Mouse (Mus musculus) midbrain, embryonic 11.5 days (tissue): ENCODE measurements around the gene Tmc4. TPM values are rescaled to one million over a fixed set of nuclear protein-coding genes. Genes with fewer than 3 reads are reported as not detected.

Experiments
- ATAC-seq: fragments of 200-750 bp; cut with Nextera tagmentation; 2 replicates; pipeline ENCODE4 v1.8.0; 2017; ENCODE audit warnings: moderate TSS enrichment, moderate library complexity; ENCODE audit not compliant: low FRiP score
- DNase-seq: peaks from one replicate; pipeline ENCODE4 v3.0.0; 2015; ENCODE audit warnings: low spot score; ENCODE audit errors: missing footprints
- H3K27ac ChIP-seq: fragments of 300-500 bp; sonication (generic); 2 replicates; pipeline ENCODE4 v1.5.1; 2014; ENCODE audit warnings: low read depth, low read length
- H3K27me3 ChIP-seq: fragments of 300-500 bp; sonication (generic); 2 replicates; pipeline ENCODE4 v1.6.1; 2014; ENCODE audit warnings: mild to moderate bottlenecking, low read length, moderate library complexity, mixed read lengths; ENCODE audit not compliant: control insufficient read depth, insufficient read depth
- H3K36me3 ChIP-seq: fragments of 300-500 bp; sonication (generic); 2 replicates; pipeline ENCODE4 v1.6.1; 2014; ENCODE audit warnings: mild to moderate bottlenecking, low read length, moderate library complexity, mixed read lengths; ENCODE audit not compliant: control insufficient read depth, insufficient read depth
- H3K4me1 ChIP-seq: fragments of 300-500 bp; sonication (generic); 2 replicates; pipeline ENCODE4 v1.6.1; 2014; ENCODE audit warnings: low read length; ENCODE audit not compliant: control insufficient read depth, insufficient read depth
- H3K4me2 ChIP-seq: fragments of 300-500 bp; sonication (generic); 2 replicates; pipeline ENCODE4 v1.6.1; 2014; ENCODE audit warnings: mild to moderate bottlenecking, moderate library complexity
- H3K4me3 ChIP-seq: fragments of 300-500 bp; sonication (generic); 2 replicates; pipeline ENCODE4 v1.5.1; 2014; ENCODE audit warnings: low read depth, low read length
- H3K9ac ChIP-seq: fragments of 300-500 bp; sonication (generic); 2 replicates; pipeline ENCODE4 v1.6.1; 2014; ENCODE audit warnings: low read length
- H3K9me3 ChIP-seq: fragments of 300-500 bp; sonication (generic); 2 replicates; pipeline ENCODE4 v1.6.1; 2016; ENCODE audit warnings: low read length; ENCODE audit not compliant: control insufficient read depth
- WGBS: fragments of 180-500 bp; shearing (Covaris S2); extraction: QIAGEN DNeasy Blood & Tissue Kit; methylation state at CpG from one replicate; pipeline ENCODE4 v1.1.7; 2014; 5-methylcytosine and 5-hydroxymethylcytosine counted together
- polyA plus RNA-seq: library from polyadenylated mRNA; unstranded; fragments of >200 nt; fragmentation: Nextera tagmentation; extraction: Ambion mirVana; gene quantifications from 2 replicates; pipeline ENCODE4 v1.2.1, GENCODE M21; 2014

Gene Tmc4
- polyA plus RNA-seq, 1 experiment from 2014 or later, result 2.4 TPM

- H3K9ac ChIP-seq, result peak overlapping the region; percentile 83
- peaks cover 14% of the 10 kb centered on the region for H3K4me1 ChIP-seq
- H3K4me2 ChIP-seq, result peak overlapping the region; percentile 94
- H3K27me3 ChIP-seq, result no peaks in the 10 kb centered on the region
- ATAC-seq, result peak; percentile 47
- H3K4me3 ChIP-seq, result peak overlapping the region; percentile 72
- peak; percentile 97 for DNase-seq
- WGBS, result under 1% methylated on average over 51 of the region's 55 CpGs
- peaks cover 3% of the 10 kb centered on the region for H3K36me3 ChIP-seq
- no peaks in the 10 kb centered on the region for H3K9me3 ChIP-seq
- peak overlapping the region; percentile 85 for H3K27ac ChIP-seq
Observed at GRCm38 (mm10) chr7:3694076-3694948, 17.0 kb upstream of the Tmc4 start.

GRCm38 (mm10) chr7:3693809-3694075 is 16.4 kb upstream of the Tmc4 start:
- DNase-seq (no peak), ATAC-seq (no peak)
- Histone ChIP-seq H3K4me3 (peak overlapping the region; percentile 72), H3K4me1 (peaks cover 14% of the 10 kb centered on the region), H3K27ac (peak overlapping the region; percentile 85), H3K4me2 (peak overlapping the region; percentile 94), H3K9me3 (no peaks in the 10 kb centered on the region), H3K36me3 (peaks cover 3% of the 10 kb centered on the region), H3K9ac (peak overlapping the region; percentile 83), H3K27me3 (no peaks in the 10 kb centered on the region)
- WGBS, result under 1% methylated on average over 18 of the region's 18 CpGs

GRCm38 (mm10) chr7:3692987-3693808 is 15.8 kb upstream of the Tmc4 start, which contains the start of gene Mboat7:
Gene Mboat7, minus strand, starts transcription at chr7:3693523.
- H3K27ac ChIP-seq, result peak within 1 kb of the TSS; percentile 85
- H3K36me3 ChIP-seq, result peaks cover 3% of the 10 kb centered on the region
- H3K27me3 ChIP-seq, result no peaks in the 10 kb centered on the region
- peaks cover 14% of the 10 kb centered on the region for H3K4me1 ChIP-seq
- peak; percentile 92 for ATAC-seq
- H3K4me3 ChIP-seq, result peak within 1 kb of the TSS; percentile 72
- H3K4me2 ChIP-seq, result peak within 1 kb of the TSS; percentile 94
- DNase-seq, result peak; percentile 100
- under 1% methylated on average over 55 of the region's 55 CpGs for WGBS
- no peaks in the 10 kb centered on the region for H3K9me3 ChIP-seq
- H3K9ac ChIP-seq, result peak within 1 kb of the TSS; percentile 83

- no peaks in the 10 kb centered on the region for H3K9me3 ChIP-seq
- H3K4me1 ChIP-seq, result peaks cover 14% of the 10 kb centered on the region
- DNase-seq, result peak; percentile 92
- H3K9ac ChIP-seq, result peak within 1 kb of the TSS; percentile 83
- H3K36me3 ChIP-seq, result no peaks in the 10 kb centered on the region; the same call in 1 of the 2 replicates
- WGBS, result under 1% methylated on average over 49 of the region's 49 CpGs
- H3K27me3 ChIP-seq, result no peaks in the 10 kb centered on the region
- peak within 1 kb of the TSS; percentile 72 for H3K4me3 ChIP-seq
- H3K27ac ChIP-seq, result peak within 1 kb of the TSS; percentile 85
- ATAC-seq, result no peak; the same call in 1 of the 2 replicates
- H3K4me2 ChIP-seq, result peak within 1 kb of the TSS; percentile 94
Observed at GRCm38 (mm10) chr7:3692382-3692986, 15.1 kb upstream of the Tmc4 start, which contains the start of gene Tsen34. Gene Tsen34, plus strand, starts transcription at chr7:3692863.

- H3K4me2 ChIP-seq, result peak overlapping the region; percentile 94
- peak overlapping the region; percentile 72 for H3K4me3 ChIP-seq
- DNase-seq (no peak), ATAC-seq (no peak)
- H3K36me3 ChIP-seq, result no peaks in the 10 kb centered on the region; the same call in 1 of the 2 replicates
- no peaks in the 10 kb centered on the region for H3K9me3 ChIP-seq
- no peaks in the 10 kb centered on the region for H3K27me3 ChIP-seq
- H3K9ac ChIP-seq, result peak overlapping the region; percentile 83
- H3K4me1 ChIP-seq, result peaks cover 14% of the 10 kb centered on the region
- WGBS, result 46% methylated on average over 3 of the region's 3 CpGs
- H3K27ac ChIP-seq, result no peak overlapping the region
Observed at GRCm38 (mm10) chr7:3691919-3692318, 14.6 kb upstream of the Tmc4 start.

- DNase-seq (no peak), ATAC-seq (no peak)
- Histone ChIP-seq H3K27me3 (no peaks in the 10 kb centered on the region), H3K4me3 (no peak overlapping the region), H3K27ac (no peak overlapping the region), H3K9me3 (no peaks in the 10 kb centered on the region), H3K4me1 (peaks cover 15% of the 10 kb centered on the region), H3K9ac (no peak overlapping the region), H3K4me2 (no peak overlapping the region), H3K36me3 (no peaks in the 10 kb centered on the region; the same call in 1 of the 2 replicates)
- WGBS, result 80% methylated on average over 31 of the region's 31 CpGs
Observed at GRCm38 (mm10) chr7:3685400-3686187, 8.2 kb upstream of the Tmc4 start.

- Histone ChIP-seq H3K27ac (no peak overlapping the region), H3K36me3 (no peaks in the 10 kb centered on the region; the same call in 1 of the 2 replicates), H3K9me3 (no peaks in the 10 kb centered on the region), H3K4me1 (peaks cover 15% of the 10 kb centered on the region), H3K4me2 (no peak overlapping the region), H3K9ac (peak overlapping the region; percentile 16; the same call in 1 of the 2 replicates), H3K4me3 (no peak overlapping the region), H3K27me3 (no peaks in the 10 kb centered on the region)
- 70% methylated on average over 8 of the region's 8 CpGs for WGBS
- ATAC-seq (peak; percentile 28), DNase-seq (no peak)
Observed at GRCm38 (mm10) chr7:3684698-3685097, 7.3 kb upstream of the Tmc4 start.

GRCm38 (mm10) chr7:3683908-3684550 is 6.7 kb upstream of the Tmc4 start:
- H3K9ac ChIP-seq, result peak overlapping the region; percentile 12
- no peak for DNase-seq
- H3K36me3 ChIP-seq, result no peaks in the 10 kb centered on the region; the same call in 1 of the 2 replicates
- no peak overlapping the region for H3K4me2 ChIP-seq
- peak overlapping the region; percentile 54; the same call in 1 of the 2 replicates for H3K27ac ChIP-seq
- no peaks in the 10 kb centered on the region for H3K9me3 ChIP-seq
- H3K27me3 ChIP-seq, result no peaks in the 10 kb centered on the region
- peaks cover 15% of the 10 kb centered on the region for H3K4me1 ChIP-seq
- 60% methylated on average over 10 of the region's 10 CpGs for WGBS
- no peak overlapping the region for H3K4me3 ChIP-seq
- peak; percentile 83 for ATAC-seq
